In genomic region chr15:101220905-101221297, GRCm38 (mm10) we compare ENCODE assay signal across 9 mouse cellular contexts. TPM values are rescaled to one million over a fixed set of nuclear protein-coding genes. Genes with fewer than 3 reads are reported as not detected.
DNase-seq lines count a peak whose midpoint lies in the region; ATAC-seq lines count a peak whose summit lies in the region.
"Had no signal": no experiment of that assay in that cellular context is flagged by ENCODE, and none has a peak within 500 bp of the region (broad histone marks: within the 10 kb centered on the region; RNA-seq: fewer than 3 reads in every experiment).

No protein-coding gene starts in this region.

- H3K4me2 ChIP-seq in limb, embryonic 15.5 days: peak overlapping the region; percentile 45; the same call in 1 of the 2 replicates

- DNase-seq in lung, postnatal 10 days: peak; percentile 63
- no peak for DNase-seq in lung, postnatal 36 days
- DNase-seq in fibroblast of lung, adult 2 months (ENCODE audit: low read depth): peak; percentile 62
- no peak for DNase-seq in gastrocnemius, adult 18-20 months (ENCODE audit: low spot score)
- DNase-seq in frontal cortex, postnatal 10 days (ENCODE audit: low spot score in 2 of 2): no peak
- DNase-seq: cerebellum, postnatal 36 days had no signal

- 6% methylated on average over 8 of the region's 8 CpGs for WGBS in limb, embryonic 15.5 days

- no peaks in the 10 kb centered on the region for H3K36me3 ChIP-seq in limb, embryonic 15.5 days

- H3K4me3 ChIP-seq in limb, embryonic 15.5 days: no peak overlapping the region

- no peak overlapping the region for H3K9ac ChIP-seq in limb, embryonic 15.5 days

- ATAC-seq in limb, embryonic 15.5 days (ENCODE audit: insufficient number of reproducible peaks, low FRiP score, low TSS enrichment, low read depth): peak; percentile 32; the same call in 1 of the 2 replicates
- ATAC-seq in erythroblast, adult 5-6 weeks (replicated peaks; ENCODE audit: low FRiP score, poor library complexity, severe bottlenecking): no peak

- H3K27ac ChIP-seq in limb, embryonic 15.5 days: peak overlapping the region; percentile 84
- H3K27ac ChIP-seq: macrophage had no signal

- no peaks in the 10 kb centered on the region for H3K9me3 ChIP-seq in limb, embryonic 15.5 days

- no peaks in the 10 kb centered on the region for H3K27me3 ChIP-seq in limb, embryonic 15.5 days

- peaks cover 57% of the 10 kb centered on the region for H3K4me1 ChIP-seq in limb, embryonic 15.5 days

RNA-seq across cellular contexts. Expression of gene Grasp, which starts 3.1 kb away (rescaled TPM):
- 5.3 and 7.2 TPM in 2 replicates for polyA plus RNA-seq in limb, embryonic 15.5 days (2015; fragmentation: Nextera tagmentation; extraction: Ambion mirVana)
- total RNA-seq in erythroblast, adult 5-6 weeks (2015; ENCODE audit: low replicate concordance): not detected in 2 replicates
- total RNA-seq in erythroblast, adult 5-6 weeks (2017; ENCODE audit: low replicate concordance): 0.84 TPM in 1 of 2 replicates, not detected in the other
- total RNA-seq in gastrocnemius, adult 18-20 months (2021): 1 to 10 TPM; 4.4 to 5.1 TPM

RNA-seq across cellular contexts. Expression of gene Nr4a1, which starts 33.2 kb away (rescaled TPM):
- 14.7 and 18.4 TPM in 2 replicates for polyA plus RNA-seq in limb, embryonic 15.5 days (2015; fragmentation: Nextera tagmentation; extraction: Ambion mirVana)
- 3.3 and 11.3 TPM in 2 replicates for total RNA-seq in erythroblast, adult 5-6 weeks (2015; ENCODE audit: low replicate concordance)
- 6.0 and 15.7 TPM in 2 replicates for total RNA-seq in erythroblast, adult 5-6 weeks (2017; ENCODE audit: low replicate concordance)
- 100 to 1,000 TPM; 206 to 234 TPM for total RNA-seq in gastrocnemius, adult 18-20 months (2021)

RNA-seq across cellular contexts. Expression of gene Acvr1b, which starts 47.0 kb away (rescaled TPM):
- 8.4 and 10.9 TPM in 2 replicates for polyA plus RNA-seq in limb, embryonic 15.5 days (2015; fragmentation: Nextera tagmentation; extraction: Ambion mirVana)
- total RNA-seq in erythroblast, adult 5-6 weeks (2015; ENCODE audit: low replicate concordance): 0.38 and 0.84 TPM in 2 replicates
- total RNA-seq in erythroblast, adult 5-6 weeks (2017; ENCODE audit: low replicate concordance): 2.6 and 2.9 TPM in 2 replicates
- 10 to 100 TPM; 26.0 to 48.0 TPM for total RNA-seq in gastrocnemius, adult 18-20 months (2021)

Comparison
In these comparisons a context has a peak if more than half of its experiments do, and no peak if none do; other contexts are left out.
1. DNase-seq: peak in lung, postnatal 10 days (single experiment) and fibroblast of lung, adult 2 months (single experiment); none in lung, postnatal 36 days (single experiment), gastrocnemius, adult 18-20 months (single experiment) and frontal cortex, postnatal 10 days (0 of 2).
2. RNA of gene Nr4a1, which starts 33.2 kb away (total RNA-seq): 206 to 234 TPM in gastrocnemius, adult 18-20 months; 3.3 to 15.7 TPM in erythroblast, adult 5-6 weeks; every median in the first group is over 10 times any median in the second.
3. RNA of gene Acvr1b, which starts 47.0 kb away (total RNA-seq): 26.0 to 48.0 TPM in gastrocnemius, adult 18-20 months; 0.38 to 2.9 TPM in erythroblast, adult 5-6 weeks; every median in the first group is over 4 times any median in the second.